Mouse (Mus musculus) liver, embryonic 14.5 days (tissue): ENCODE results near the gene Kcna10.

Source experiments
- CTCF ChIP-seq: IDR thresholded peaks from 2 replicates; pipeline ENCODE4 v1.5.1; 2016; ENCODE audit warnings: antibody characterized with exemption, low read depth, control low read depth
- EP300 ChIP-seq: IDR thresholded peaks from 2 replicates; pipeline ENCODE4 v1.6.1; 2016; ENCODE audit warnings: antibody characterized with exemption, low read depth

- TF ChIP-seq CTCF = no peak
- TF ChIP-seq EP300 = no peak
Observed at GRCm38 (mm10) chr3:107216400-107217100, 33.7 kb downstream of the Kcna10 start.
